Mouse (Mus musculus) heart, adult 2 months (tissue): ENCODE results near the gene Furin.

ENCODE experiments used
- CTCF ChIP-seq: fragments of 200-600 bp; IDR thresholded peaks from 2 replicates; pipeline ENCODE4 v1.8.1; 2022; ENCODE audit warnings: antibody characterized with exemption, mild to moderate bottlenecking, moderate library complexity
- POLR2A ChIP-seq: fragments of 200-500 bp; IDR thresholded peaks from 2 replicates; pipeline ENCODE4 v1.6.1; 2011; ENCODE audit warnings: mild to moderate bottlenecking, low read depth, low read length, control low read depth; ENCODE audit not compliant: insufficient read depth

GRCm38 (mm10) chr7:80352920-80353319, 52.3 kb downstream of the Furin start:
- TF ChIP-seq POLR2A (no peak), CTCF (no peak)
